Mouse (Mus musculus): ENCODE results near the gene Slc25a30.
A peak's percentile ranks its signal among the peaks of the same experiment; 100 is the strongest.

Slc25a30 gene

DNA sequence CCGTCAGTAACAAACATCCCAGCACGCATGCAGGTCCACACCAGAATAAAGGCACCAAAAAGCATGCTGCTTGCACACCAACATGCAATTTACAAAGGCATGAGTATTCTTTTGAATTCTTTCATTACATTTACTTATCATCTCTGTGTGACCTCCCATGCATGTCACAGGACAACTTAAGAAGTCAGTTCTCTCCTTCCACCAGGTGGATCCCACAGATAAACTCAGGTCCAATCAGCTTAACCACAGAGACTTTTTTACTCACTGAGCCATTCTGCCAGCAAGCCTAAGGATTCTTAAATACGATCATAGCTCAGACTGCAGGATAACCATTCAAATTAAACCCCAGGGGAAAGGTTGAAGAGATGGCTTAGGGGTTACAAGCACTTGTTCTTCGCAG, 37.7 kb downstream of the Slc25a30 start:
- no peak for DNase-seq (ENCODE audit: low read depth, low spot score)

DNA sequence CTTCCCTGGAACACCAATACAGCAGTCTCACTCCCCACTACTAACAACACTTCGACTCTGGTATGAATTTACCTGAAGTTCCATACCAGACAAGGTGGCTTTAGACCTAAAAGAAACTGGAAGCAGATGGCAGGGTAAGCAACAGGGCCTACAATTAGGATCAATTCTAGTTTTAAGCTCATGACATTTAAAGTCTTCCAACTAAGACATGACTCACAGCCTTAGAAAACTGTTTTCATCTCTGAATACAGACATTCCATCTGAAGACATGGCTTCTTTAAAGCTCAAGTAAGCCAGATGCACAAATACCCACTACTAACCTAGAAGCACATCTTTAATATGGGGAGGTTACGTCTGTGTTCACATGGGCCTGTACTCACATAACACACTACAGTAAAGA, 38.9 kb downstream of the Slc25a30 start:
- DNase-seq (ENCODE audit: low read depth, low spot score), result peak; percentile 43

DNA sequence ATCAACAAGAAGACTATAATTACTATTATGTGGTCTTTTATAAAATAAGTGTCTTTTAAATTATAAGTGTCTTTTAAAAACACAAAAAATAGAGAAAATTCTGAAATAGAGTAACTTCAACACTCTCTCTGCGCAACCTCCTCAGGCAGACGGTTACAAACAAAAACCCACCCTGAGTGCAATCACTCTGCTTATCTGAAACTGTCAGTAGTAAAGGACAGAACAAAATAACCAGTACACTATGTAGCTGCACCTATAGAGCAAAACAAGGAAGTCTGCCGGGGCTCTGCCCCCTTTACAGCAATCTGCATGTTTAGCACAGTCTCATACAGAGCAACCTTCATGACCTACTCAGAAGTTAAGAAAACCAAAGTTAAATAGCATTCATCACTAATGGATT, 44.9 kb downstream of the Slc25a30 start:
- no peak for DNase-seq (ENCODE audit: low read depth, low spot score)

DNA sequence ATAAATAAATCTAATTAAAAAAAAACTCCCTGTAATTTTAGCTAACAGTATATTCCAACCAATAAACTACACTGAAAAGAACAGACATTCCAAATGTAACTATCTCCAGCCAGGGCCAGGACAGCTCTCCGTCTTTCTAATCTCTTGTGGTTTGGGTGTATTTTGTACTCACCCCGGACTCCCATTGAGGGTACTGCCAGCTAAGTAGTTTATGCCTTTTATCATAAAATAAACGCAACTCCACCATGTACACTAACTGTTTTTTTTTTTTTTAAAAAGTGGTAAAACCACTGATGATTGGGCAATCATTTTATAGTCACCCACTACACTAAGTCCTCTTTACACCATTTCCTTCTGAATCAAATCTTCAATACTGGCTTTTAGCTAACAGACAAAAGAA, 51.2 kb downstream of the Slc25a30 start:
- no peak for DNase-seq (ENCODE audit: low read depth, low spot score)

DNA sequence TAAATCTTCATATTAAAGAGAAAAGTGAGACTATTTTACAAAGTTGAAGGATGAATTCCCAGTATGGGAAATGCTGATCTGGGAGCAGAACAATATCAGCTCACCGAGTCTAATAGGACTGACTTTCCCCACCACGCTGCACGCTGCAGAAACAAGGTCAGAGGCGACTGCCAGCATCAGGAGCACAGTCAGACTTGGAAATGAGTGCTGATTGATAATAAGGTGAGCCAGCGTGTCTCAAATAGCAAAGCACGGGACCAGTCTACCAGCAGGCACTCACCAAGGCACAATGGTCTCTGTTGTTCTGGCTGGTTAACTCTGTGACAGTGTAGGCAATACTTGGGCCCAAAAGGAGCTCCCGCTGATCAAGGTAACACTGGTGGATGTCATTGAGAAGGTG, 54.2 kb downstream of the Slc25a30 start:
- no peak for DNase-seq (ENCODE audit: low read depth, low spot score)

DNA sequence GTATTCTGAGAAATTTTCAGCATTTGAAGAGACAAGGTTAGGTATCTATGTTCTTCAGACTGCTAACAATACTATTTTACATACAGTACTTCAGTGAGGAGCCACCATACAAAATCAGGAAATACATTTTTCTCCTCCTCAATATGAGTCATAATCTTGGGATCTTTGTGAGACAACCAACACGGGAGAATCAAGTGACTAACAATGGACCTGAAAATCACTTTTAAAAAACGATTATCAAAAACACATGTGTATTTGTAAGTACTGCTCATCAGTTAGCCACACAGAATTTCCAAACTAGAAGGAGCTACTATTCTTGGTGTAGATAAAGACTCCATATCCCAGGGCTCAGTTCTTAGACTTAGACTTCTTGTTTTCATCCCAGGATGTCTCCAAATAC, 55.5 kb downstream of the Slc25a30 start:
- DNase-seq (ENCODE audit: low read depth, low spot score), result no peak

DNA sequence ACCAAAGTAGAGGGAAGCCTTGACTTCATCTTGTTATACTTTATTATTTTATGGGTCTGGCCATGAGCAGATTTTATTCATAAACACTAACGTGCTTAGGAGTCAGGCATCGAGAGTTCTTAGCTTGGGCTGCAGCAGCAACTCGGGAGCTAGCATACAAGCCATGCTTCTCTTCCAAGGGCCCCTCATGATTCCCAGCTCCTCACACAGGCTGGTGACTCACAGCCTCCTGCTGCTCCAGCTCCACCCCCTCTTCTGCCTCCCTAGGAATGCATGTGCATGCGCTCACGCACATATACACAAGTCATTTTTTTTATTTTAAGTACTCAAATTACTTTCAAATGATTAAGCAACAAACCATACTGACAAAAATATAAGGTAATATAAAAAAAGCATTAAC, 58.7 kb downstream of the Slc25a30 start:
- DNase-seq (ENCODE audit: low read depth, low spot score), result no peak

DNA sequence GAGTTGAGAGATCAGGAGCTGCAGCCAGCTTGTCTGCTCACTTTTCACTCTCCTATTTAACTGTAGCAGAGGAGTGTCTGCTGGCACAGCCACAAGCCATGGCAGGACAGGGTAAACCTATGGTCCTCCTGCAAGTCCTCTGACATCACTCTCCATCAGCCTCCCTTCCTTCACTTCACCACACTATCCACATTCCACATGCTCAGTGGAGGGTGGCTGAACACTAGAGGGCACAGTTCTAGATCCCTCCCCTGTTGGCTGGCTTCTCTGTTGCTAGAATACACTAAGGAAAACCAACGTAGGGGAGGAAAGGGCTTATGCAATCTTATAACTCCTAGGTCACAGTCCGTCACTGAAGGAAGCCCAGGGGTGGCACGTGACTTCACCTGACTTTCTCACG, 59.8 kb downstream of the Slc25a30 start:
- no peak for DNase-seq (ENCODE audit: low read depth, low spot score)

DNA sequence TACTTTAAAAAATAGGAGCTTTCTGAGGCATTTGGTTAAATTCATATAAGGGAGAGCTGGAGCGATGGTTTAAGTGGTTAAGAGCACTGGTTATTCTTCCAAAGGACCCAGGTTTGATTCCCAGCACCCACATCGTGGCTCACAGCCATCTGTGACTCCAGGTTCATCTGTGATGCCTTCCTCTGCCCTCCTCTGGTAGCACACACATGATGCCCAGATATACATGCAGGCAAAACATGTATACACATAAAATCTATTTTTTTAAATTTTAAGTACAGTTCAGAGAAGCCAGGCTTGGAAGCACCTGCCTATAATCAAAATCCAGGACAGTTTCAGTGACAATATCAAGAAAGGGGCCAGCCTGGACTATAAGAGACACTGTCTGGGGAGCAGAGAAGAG, 64.0 kb downstream of the Slc25a30 start:
- DNase-seq (ENCODE audit: low read depth, low spot score), result no peak

DNA sequence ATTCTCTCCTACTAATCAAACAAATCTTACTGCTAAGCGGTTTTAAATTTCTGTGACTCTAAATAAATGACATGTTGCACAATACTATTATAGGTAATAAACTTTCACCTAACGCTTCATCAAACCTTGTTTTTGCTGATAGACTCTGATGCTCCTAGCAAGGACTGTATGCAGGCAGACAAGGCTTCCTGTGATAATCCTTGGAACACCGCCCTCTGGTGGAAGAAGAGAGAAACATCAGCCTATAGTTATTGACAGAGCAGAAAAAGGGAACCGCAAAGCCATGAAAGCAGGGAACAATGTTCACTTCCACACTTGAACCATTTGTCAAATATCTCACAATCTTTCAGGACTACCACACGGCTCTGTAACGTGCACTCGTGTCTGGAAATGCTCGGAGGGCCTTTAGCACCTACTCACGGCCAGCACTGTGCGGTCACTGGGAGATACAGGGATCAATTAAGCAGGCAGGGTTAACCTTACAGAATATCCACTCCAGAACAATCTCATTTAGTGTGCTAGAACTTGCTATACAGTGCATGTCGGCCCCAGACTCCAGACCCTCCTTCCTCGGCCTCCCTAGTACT, 64.8 kb downstream of the Slc25a30 start:
- DNase-seq (ENCODE audit: low read depth, low spot score), result peak; percentile 29

DNA sequence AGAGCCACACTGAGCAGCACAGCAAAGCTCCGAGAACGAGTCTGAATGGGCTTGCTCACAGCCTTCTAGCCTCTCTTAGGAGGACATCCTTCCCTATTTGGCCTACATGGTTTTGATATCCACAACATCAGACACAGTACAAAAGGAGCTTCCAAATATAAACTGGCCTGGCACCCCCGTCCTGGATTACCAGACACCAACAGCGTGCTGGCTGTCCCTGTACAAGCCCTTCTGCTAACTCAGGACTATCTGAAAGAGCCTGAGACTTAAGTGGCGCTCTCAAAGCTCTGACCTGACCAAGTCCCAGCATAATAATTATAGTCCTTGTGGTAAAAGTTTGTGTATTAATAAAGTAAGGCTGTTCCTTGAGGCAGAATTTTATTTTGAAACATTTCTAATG, 66.7 kb downstream of the Slc25a30 start:
- no peak for DNase-seq (ENCODE audit: low read depth, low spot score)

DNA sequence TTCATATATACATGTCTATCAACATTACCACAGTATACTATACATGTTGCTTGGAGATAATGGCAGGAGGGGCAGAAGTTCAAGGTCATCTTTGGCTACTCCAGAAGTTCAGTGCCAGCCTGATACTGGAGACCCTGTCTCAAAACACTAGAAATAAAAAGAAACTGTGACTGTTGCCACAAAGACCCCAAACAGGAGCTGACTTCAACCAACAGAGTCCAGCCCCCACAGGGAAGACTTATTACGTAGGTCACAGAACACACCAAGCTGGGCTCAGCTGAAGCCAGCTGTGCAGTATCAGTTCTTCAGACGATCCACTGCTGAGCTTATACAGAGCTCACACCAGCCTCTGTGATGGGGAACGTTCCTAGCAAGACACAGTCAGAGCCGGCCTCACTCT, 70.4 kb downstream of the Slc25a30 start:
- DNase-seq (ENCODE audit: low read depth, low spot score), result no peak

DNA sequence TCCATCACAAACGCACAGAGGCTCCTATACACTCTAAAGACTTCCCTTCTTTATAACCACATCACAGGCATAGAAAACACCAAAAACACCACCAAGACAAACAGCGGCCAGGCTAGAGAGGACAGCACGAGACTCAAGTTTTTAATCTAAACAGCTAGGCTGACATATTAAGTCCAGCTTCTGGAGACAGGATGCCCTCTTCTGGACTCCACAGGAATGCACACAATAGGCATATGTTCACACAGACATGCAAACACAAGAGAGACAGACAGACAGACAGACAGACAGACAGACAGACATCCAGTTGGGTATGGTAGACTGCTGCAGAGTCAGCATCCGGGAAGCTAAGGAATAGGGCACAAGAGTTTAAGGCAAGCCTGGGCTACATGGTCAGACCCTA, 73.2 kb downstream of the Slc25a30 start:
- no peak for DNase-seq (ENCODE audit: low read depth, low spot score)

DNA sequence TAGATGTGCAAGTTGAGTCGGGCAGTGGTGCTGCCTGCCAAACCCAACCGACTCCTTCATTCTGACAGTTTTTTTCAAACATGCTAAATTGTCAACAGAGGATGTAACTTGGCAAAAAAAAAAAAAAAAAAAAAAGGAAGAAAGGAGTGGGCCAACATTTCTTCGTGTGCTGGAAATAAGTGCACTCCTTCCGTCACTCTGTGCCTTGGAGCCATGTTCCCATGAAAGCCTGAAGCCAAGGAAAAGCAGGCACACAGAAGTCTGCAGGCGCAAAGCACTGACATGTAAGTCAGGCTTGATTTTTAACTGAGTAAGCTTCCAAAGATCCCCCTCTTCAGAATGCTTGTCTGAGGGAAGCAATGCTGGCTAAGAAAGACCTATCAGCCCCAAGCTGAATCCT, 74.2 kb downstream of the Slc25a30 start:
- DNase-seq (ENCODE audit: low read depth, low spot score), result peak; percentile 38

DNA sequence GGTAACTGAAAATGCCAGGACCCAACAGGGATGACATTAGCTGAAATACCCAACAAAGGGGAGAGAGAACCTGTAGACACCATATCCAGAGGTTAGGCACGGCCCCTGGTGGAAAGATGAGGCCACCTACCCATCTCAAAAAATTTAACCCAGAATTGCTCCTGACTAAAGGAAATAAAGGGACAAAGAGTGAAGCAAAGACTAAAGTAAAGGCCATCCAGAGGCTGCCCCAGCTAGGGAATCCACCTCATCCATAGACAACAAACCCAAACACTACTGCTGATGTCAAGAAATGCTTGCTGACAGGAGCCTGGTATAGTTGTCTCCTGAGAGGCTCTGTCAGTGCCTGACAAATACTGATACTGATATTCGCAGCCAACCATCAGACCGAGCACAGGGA, 75.1 kb downstream of the Slc25a30 start:
- no peak for DNase-seq (ENCODE audit: low read depth, low spot score)
